Mouse (Mus musculus) kidney, postnatal 36 days (tissue): Measurements from ENCODE around the gene Thrap3.

Experiments used
- DNase-seq, 2 experiments: peaks; one replicate each; pipeline ENCODE4 v3.0.0; 2021 to 2022; ENCODE audit warnings: mixed read lengths in 2 of 2

The Thrap3 gene

GRCm38 (mm10) chr4:126141021-126141420 lies 61.5 kb downstream of the Thrap3 start:
- peak; percentile 55 for DNase-seq

- DNase-seq = no peak
Observed at GRCm38 (mm10) chr4:126137773-126138172, 64.8 kb downstream of the Thrap3 start.

GRCm38 (mm10) chr4:126134639-126135038 lies 67.9 kb downstream of the Thrap3 start:
- no peak for DNase-seq

- DNase-seq = no peak
Observed at GRCm38 (mm10) chr4:126134236-126134635, 68.3 kb downstream of the Thrap3 start.

DNA sequence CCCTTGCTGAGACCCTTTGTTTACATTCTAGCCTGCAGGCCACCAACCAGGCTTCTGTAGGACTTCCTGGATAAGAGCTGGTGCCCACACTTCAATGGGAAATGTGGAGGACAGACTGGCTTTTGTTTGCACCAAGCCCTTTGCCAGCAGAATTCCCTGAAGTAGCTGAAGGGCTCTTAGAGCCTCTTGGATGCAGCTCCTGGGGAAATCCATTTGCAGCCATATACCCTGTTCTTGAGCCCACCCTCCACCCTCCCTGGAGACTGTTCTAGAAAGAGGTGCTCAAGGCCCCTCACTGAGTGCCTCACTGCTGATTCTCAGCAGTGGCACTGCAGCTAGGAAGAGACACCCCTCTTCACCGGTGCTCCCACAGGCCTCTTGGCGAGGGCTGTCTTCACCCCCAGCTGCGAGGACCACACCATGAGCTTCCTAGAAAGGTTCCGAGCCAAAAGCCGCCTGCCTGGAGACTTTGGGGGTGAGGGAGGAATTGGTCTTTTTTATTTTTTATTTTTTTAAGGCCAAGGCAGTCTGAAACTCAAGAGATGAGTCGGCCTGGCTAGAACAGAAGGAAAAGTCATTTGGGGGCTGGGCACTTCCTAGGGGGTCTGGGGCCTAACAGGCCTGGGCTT lies 69.8 kb downstream of the Thrap3 start:
- DNase-seq = no peak

GRCm38 (mm10) chr4:126131290-126132121 lies 71.1 kb downstream of the Thrap3 start:
- peak; percentile 56 to 64 for DNase-seq

GRCm38 (mm10) chr4:126130502-126130901 lies 72.1 kb downstream of the Thrap3 start:
- DNase-seq = peak; percentile 43 to 63

GRCm38 (mm10) chr4:126123309-126124040 lies 79.1 kb downstream of the Thrap3 start:
- DNase-seq = no peak

DNA sequence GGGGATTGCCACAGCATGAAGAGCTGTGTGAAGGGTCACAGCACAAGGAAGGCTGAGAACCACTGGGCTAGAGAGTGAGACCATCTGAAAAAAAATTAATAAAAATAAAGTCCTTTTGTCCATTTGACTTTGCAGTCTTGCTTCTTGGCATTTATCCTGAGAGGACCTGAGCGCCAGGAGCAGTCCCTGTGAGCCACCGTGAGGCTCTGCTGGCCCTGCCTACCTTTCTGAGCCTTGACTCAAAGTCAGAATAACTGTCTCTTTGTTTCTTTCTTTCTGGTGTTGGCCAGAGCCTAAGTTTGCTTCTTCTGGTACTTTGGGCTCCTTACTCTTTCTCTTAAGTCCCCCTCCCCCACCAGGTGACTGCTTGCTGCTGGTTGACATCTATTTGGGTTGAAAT lies 82.1 kb downstream of the Thrap3 start:
- no peak for DNase-seq

DNA sequence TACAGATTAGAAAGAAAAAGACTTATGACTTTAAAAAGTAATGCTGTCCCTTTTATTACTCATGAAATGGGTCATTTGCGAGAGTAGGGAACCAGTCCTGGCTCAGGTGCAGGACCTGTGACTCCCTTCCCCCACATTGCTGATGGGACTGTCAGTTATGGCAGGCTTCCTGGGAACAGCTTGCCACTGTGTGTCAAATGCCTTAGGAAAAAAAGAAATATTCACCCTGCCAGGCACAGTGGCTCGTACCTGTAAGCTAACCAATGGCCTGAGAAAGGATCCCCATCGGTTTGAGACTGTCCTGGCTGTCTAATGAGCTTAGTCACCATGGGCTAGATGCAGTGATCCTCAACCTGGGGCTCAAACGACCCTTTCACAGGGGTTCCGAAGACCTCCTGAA lies 82.5 kb downstream of the Thrap3 start:
- DNase-seq = no peak

DNA sequence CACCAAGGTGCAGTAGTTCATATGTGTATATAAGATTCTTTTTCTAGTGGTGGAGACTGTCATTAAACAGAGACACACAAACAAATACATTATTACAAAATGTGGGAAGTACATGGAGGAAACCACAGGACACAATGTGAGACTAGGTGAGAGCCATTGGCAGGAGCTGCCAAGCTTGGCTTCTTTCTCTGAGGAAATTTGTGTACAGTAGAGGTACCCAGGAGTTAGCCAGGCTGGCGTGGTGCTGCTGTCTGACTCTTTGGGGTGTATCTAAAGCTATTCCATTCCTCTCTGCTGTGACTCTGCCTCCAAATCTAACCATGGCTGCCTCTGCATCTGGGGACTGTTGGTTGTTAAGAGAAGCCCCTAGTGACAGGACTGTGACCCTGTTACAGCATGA lies 83.5 kb downstream of the Thrap3 start:
- no peak for DNase-seq

GRCm38 (mm10) chr4:126118651-126119050 lies 83.9 kb downstream of the Thrap3 start:
- no peak for DNase-seq

GRCm38 (mm10) chr4:126117116-126117515 lies 85.4 kb downstream of the Thrap3 start:
- DNase-seq = no peak

- no peak for DNase-seq
Observed at GRCm38 (mm10) chr4:126115871-126116521, 86.6 kb downstream of the Thrap3 start.

GRCm38 (mm10) chr4:126115411-126115810 lies 87.1 kb downstream of the Thrap3 start:
- DNase-seq = peak; percentile 40 to 47
